Mouse (Mus musculus) G1E (cell line): ENCODE data around the gene Pank1.

Experiments used
- CTCF ChIP-seq: IDR thresholded peaks from 2 replicates; pipeline ENCODE4 v1.5.1; 2012; ENCODE audit warnings: low read depth, low read length, inconsistent platforms, mixed read lengths
- GATA1 ChIP-seq: IDR thresholded peaks from 2 replicates; pipeline ENCODE4 v1.6.1; 2012; ENCODE audit warnings: borderline replicate concordance, low read length, inconsistent platforms, mixed read lengths
- GATA2 ChIP-seq: IDR thresholded peaks from 2 replicates; pipeline ENCODE4 v1.6.1; 2012; ENCODE audit warnings: low read depth, low read length, inconsistent platforms, borderline replicate concordance
- POLR2AphosphoS5 ChIP-seq: IDR thresholded peaks from 2 replicates; pipeline ENCODE4 v1.6.1; 2012; ENCODE audit warnings: low read depth, low read length, inconsistent platforms; ENCODE audit not compliant: insufficient replicate concordance
- TAL1 ChIP-seq: conservative IDR thresholded peaks from 2 replicates; pipeline ENCODE4 v1.6.1; 2012; ENCODE audit warnings: low read depth, low read length, inconsistent platforms, mixed read lengths

DNA sequence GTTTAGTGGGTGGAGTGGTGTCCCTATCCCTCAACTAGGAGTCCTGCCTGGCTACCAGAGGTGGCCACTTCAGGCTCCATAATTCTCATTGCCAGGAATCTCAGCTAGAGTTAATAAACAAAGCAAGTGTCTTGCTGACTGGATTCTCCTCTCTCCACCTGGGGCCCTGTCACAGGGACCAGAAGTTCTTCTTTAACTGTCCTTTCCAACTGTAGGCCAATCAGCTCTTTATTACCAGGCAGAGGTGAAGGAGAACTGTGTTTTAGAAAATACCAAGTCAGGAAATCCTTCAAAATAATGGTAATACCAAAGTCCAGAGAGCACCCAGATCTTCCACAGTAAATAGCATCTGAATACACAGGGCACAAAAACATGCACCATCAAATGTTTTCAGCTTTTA is 33.1 kb upstream of the Pank1 start:
- TF ChIP-seq CTCF (no peak), GATA1 (no peak), POLR2AphosphoS5 (no peak), TAL1 (no peak), GATA2 (no peak)
